Mouse (Mus musculus): Measurements from ENCODE around the gene Supv3l1. TPM values are rescaled to one million over a fixed set of nuclear protein-coding genes. Genes with fewer than 3 reads are reported as not detected.
"Not testable (repeated sequence)": the region's sequence is repeated elsewhere in the genome, so short reads cannot be mapped to it uniquely, and the experiment has no call there.

Gene Supv3l1
- polyA plus RNA-seq, 2 experiments = 14.4 to 16.4 TPM

GRCm38 (mm10) chr10:62469736-62470135, 20.2 kb upstream of the Supv3l1 start:
- no peak for ATAC-seq (ENCODE audit: insufficient read depth)
- Histone ChIP-seq H3K27me3 (ENCODE audit: control insufficient read depth, insufficient read depth, low read length) (no peaks in the 10 kb centered on the region), H3K9me3 (ENCODE audit: control insufficient read depth, low read length) (no peaks in the 10 kb centered on the region), H3K4me2 (ENCODE audit: low read depth) (no peak overlapping the region), H3K9ac (replicated peaks) (no peak overlapping the region), H3K4me3 (ENCODE audit: insufficient read depth in 1 of 2, low read depth in 2 of 2, low read length in 2 of 2) (no peak overlapping the region), H3K4me1 (replicated peaks; ENCODE audit: control insufficient read depth in 2 of 2, insufficient read depth in 2 of 2, low read length in 1 of 2) (no peaks in the 10 kb centered on the region), H3K27ac (no peak overlapping the region), H3K36me3 (replicated peaks; ENCODE audit: control insufficient read depth, insufficient read depth, low read depth) (peaks cover 14% of the 10 kb centered on the region)
- TF ChIP-seq CTCF (IDR thresholded peaks at IDR 0.05; ENCODE audit: low read depth) (no peak), EP300 (IDR thresholded peaks at IDR 0.05; ENCODE audit: low read depth) (no peak)
- no peak for DNase-seq (ENCODE audit: low read depth in 3 of 3, low spot score in 3 of 3)
- WGBS (ENCODE audit: insufficient replicate concordance) = 80% methylated on average over 4 of the region's 4 CpGs

GRCm38 (mm10) chr10:62461321-62461720, 11.8 kb upstream of the Supv3l1 start:
- no peak for DNase-seq (ENCODE audit: low read depth in 3 of 3, low spot score in 3 of 3)
- no peak overlapping the region for H3K4me2 ChIP-seq (ENCODE audit: low read depth)
- no peak for TF ChIP-seq CTCF (IDR thresholded peaks at IDR 0.05; ENCODE audit: low read depth)
- no peak for TF ChIP-seq EP300 (IDR thresholded peaks at IDR 0.05; ENCODE audit: low read depth)
- H3K9me3 ChIP-seq (ENCODE audit: control insufficient read depth, low read length) = no peaks in the 10 kb centered on the region
- ATAC-seq (ENCODE audit: insufficient read depth) = no peak
- H3K4me3 ChIP-seq (ENCODE audit: insufficient read depth in 1 of 2, low read depth in 2 of 2, low read length in 2 of 2) = no peak overlapping the region
- no peaks in the 10 kb centered on the region for H3K27me3 ChIP-seq (ENCODE audit: control insufficient read depth, insufficient read depth, low read length)
- H3K27ac ChIP-seq = no peak overlapping the region
- H3K9ac ChIP-seq (replicated peaks) = no peak overlapping the region
- no peaks in the 10 kb centered on the region for H3K4me1 ChIP-seq (replicated peaks; ENCODE audit: control insufficient read depth in 2 of 2, insufficient read depth in 2 of 2, low read length in 1 of 2)
- H3K36me3 ChIP-seq (replicated peaks; ENCODE audit: control insufficient read depth, insufficient read depth, low read depth) = peaks cover 12% of the 10 kb centered on the region

- not testable (repeated sequence) for H3K27ac ChIP-seq; H3K36me3 ChIP-seq (replicated peaks; ENCODE audit: control insufficient read depth, insufficient read depth, low read depth); ATAC-seq (ENCODE audit: insufficient read depth); H3K4me3 ChIP-seq (ENCODE audit: insufficient read depth in 1 of 2, low read depth in 2 of 2, low read length in 2 of 2); H3K27me3 ChIP-seq (ENCODE audit: control insufficient read depth, insufficient read depth, low read length); H3K9ac ChIP-seq (replicated peaks); H3K9me3 ChIP-seq (ENCODE audit: control insufficient read depth, low read length); DNase-seq (ENCODE audit: low read depth in 3 of 3, low spot score in 3 of 3); H3K4me2 ChIP-seq (ENCODE audit: low read depth)
- WGBS (ENCODE audit: insufficient replicate concordance) = 52% methylated on average over 11 of the region's 11 CpGs
- peaks cover 11 to 17% of the 10 kb centered on the region in 2 experiments for H3K4me1 ChIP-seq (replicated peaks; ENCODE audit: control insufficient read depth in 2 of 2, insufficient read depth in 2 of 2, low read length in 1 of 2)
These were observed 2.5 kb upstream of the Supv3l1 start for GRCm38 (mm10) chr10:62452001-62452400.

- Histone ChIP-seq H3K27ac (peak overlapping the region; percentile 71), H3K9me3 (ENCODE audit: control insufficient read depth, low read length) (no peaks in the 10 kb centered on the region), H3K4me2 (ENCODE audit: low read depth) (peak overlapping the region; percentile 73), H3K27me3 (ENCODE audit: control insufficient read depth, insufficient read depth, low read length) (no peaks in the 10 kb centered on the region), H3K4me3 (ENCODE audit: insufficient read depth in 1 of 2, low read depth in 2 of 2, low read length in 2 of 2) (peak overlapping the region; percentile 80 to 100), H3K9ac (replicated peaks) (peak overlapping the region; percentile 99), H3K4me1 (replicated peaks; ENCODE audit: control insufficient read depth in 2 of 2, insufficient read depth in 2 of 2, low read length in 1 of 2) (peaks cover 11 to 17% of the 10 kb centered on the region in 2 experiments), H3K36me3 (replicated peaks; ENCODE audit: control insufficient read depth, insufficient read depth, low read depth) (peaks cover 10% of the 10 kb centered on the region)
- ATAC-seq (ENCODE audit: insufficient read depth) (peak; percentile 35; the same call in 1 of the 2 replicates), DNase-seq (ENCODE audit: low read depth in 3 of 3, low spot score in 3 of 3) (peak in 1 of 3 experiments; percentile 9)
- WGBS (ENCODE audit: insufficient replicate concordance) = 28% methylated on average over 18 of the region's 18 CpGs
- TF ChIP-seq CTCF (IDR thresholded peaks at IDR 0.05; ENCODE audit: low read depth) (no peak), EP300 (IDR thresholded peaks at IDR 0.05; ENCODE audit: low read depth) (no peak)
These were observed 722 bp upstream of the Supv3l1 start for GRCm38 (mm10) chr10:62450280-62450640.

- DNase-seq (ENCODE audit: low read depth in 3 of 3, low spot score in 3 of 3) (no peak), ATAC-seq (ENCODE audit: insufficient read depth) (no peak)
- 84% methylated on average over 5 of the region's 5 CpGs for WGBS (ENCODE audit: insufficient replicate concordance)
- Histone ChIP-seq H3K27me3 (ENCODE audit: control insufficient read depth, insufficient read depth, low read length) (no peaks in the 10 kb centered on the region), H3K4me2 (ENCODE audit: low read depth) (no peak overlapping the region), H3K9me3 (ENCODE audit: control insufficient read depth, low read length) (no peaks in the 10 kb centered on the region), H3K27ac (no peak overlapping the region), H3K9ac (replicated peaks) (no peak overlapping the region), H3K4me1 (replicated peaks; ENCODE audit: control insufficient read depth in 2 of 2, insufficient read depth in 2 of 2, low read length in 1 of 2) (peaks cover 0 to under 1% of the 10 kb centered on the region in 2 experiments; a peak in 1 of 4 replicates), H3K4me3 (ENCODE audit: insufficient read depth in 1 of 2, low read depth in 2 of 2, low read length in 2 of 2) (no peak overlapping the region), H3K36me3 (replicated peaks; ENCODE audit: control insufficient read depth, insufficient read depth, low read depth) (peaks cover 55% of the 10 kb centered on the region)
- no peak for TF ChIP-seq CTCF (IDR thresholded peaks at IDR 0.05; ENCODE audit: low read depth)
- no peak for TF ChIP-seq EP300 (IDR thresholded peaks at IDR 0.05; ENCODE audit: low read depth)
These were observed 19.1 kb downstream of the Supv3l1 start for GRCm38 (mm10) chr10:62430427-62430826.

Measured in liver, embryonic 14.5 days (tissue).